Mouse (Mus musculus) G1E-ER4 (cell line): ENCODE data around the gene Snorc. TPM values are rescaled to one million over a fixed set of nuclear protein-coding genes. Genes with fewer than 3 reads are reported as not detected.
"Not testable (repeated sequence)": the region's sequence is repeated elsewhere in the genome, so short reads cannot be mapped to it uniquely, and the experiment has no call there.

Source experiments
- GATA1 ChIP-seq: IDR thresholded peaks from one replicate; pipeline ENCODE4 v1.8.0; 2012; ENCODE audit warnings: low read length, inconsistent platforms
- polyA plus RNA-seq: library from polyadenylated mRNA; stranded (reverse); fragments of >175 nt; gene quantifications from 2 replicates; pipeline ENCODE4 v1.2.3, GENCODE M21; 2012

Snorc gene
- polyA plus RNA-seq: not detected in 2 replicates

GRCm38 (mm10) chr1:87469971-87470370 is at the start of gene Snorc:
TSS of gene Snorc (plus strand) at chr1:87470271.
- TF ChIP-seq GATA1: not testable (repeated sequence)

- TF ChIP-seq GATA1: no peak
Observed at GRCm38 (mm10) chr1:87435125-87435524, 34.9 kb upstream of the Snorc start.

- TF ChIP-seq GATA1: no peak
Observed at GRCm38 (mm10) chr1:87436583-87436982, 33.5 kb upstream of the Snorc start.

- no peak for TF ChIP-seq GATA1
Observed at GRCm38 (mm10) chr1:87447183-87448104, 22.6 kb upstream of the Snorc start.

- no peak for TF ChIP-seq GATA1
Observed at GRCm38 (mm10) chr1:87449432-87449831, 20.6 kb upstream of the Snorc start.

GRCm38 (mm10) chr1:87456425-87456824 is 13.6 kb upstream of the Snorc start:
- no peak for TF ChIP-seq GATA1

GRCm38 (mm10) chr1:87458045-87458444 is 12.0 kb upstream of the Snorc start:
- TF ChIP-seq GATA1: no peak

GRCm38 (mm10) chr1:87467469-87467868 is 2.6 kb upstream of the Snorc start:
- no peak for TF ChIP-seq GATA1

- no peak for TF ChIP-seq GATA1
Observed at GRCm38 (mm10) chr1:87468321-87468720, 1.8 kb upstream of the Snorc start.

GRCm38 (mm10) chr1:87471914-87472313 is 1.8 kb downstream of the Snorc start:
- no peak for TF ChIP-seq GATA1

- TF ChIP-seq GATA1: no peak
Observed at GRCm38 (mm10) chr1:87472576-87472975, 2.5 kb downstream of the Snorc start.

- no peak for TF ChIP-seq GATA1
Observed at GRCm38 (mm10) chr1:87475076-87475895, 5.2 kb downstream of the Snorc start.

- no peak for TF ChIP-seq GATA1
Observed at GRCm38 (mm10) chr1:87482546-87482945, 12.5 kb downstream of the Snorc start.

- no peak for TF ChIP-seq GATA1
Observed at GRCm38 (mm10) chr1:87486386-87486785, 16.3 kb downstream of the Snorc start.

GRCm38 (mm10) chr1:87492285-87492684 is 22.2 kb downstream of the Snorc start:
- no peak for TF ChIP-seq GATA1

- no peak for TF ChIP-seq GATA1
Observed at GRCm38 (mm10) chr1:87493542-87493941, 23.5 kb downstream of the Snorc start.

GRCm38 (mm10) chr1:87505524-87505923 is 35.5 kb downstream of the Snorc start:
- no peak for TF ChIP-seq GATA1
